Mouse (Mus musculus): ENCODE data around the gene Morn1.

The Morn1 gene

GRCm38 (mm10) chr4:155117396-155117978 is 31.1 kb downstream of the Morn1 start:
- in situ Hi-C loops (cut with MboI): no loop called here

- in situ Hi-C loops (cut with MboI): no loop called here
Observed at GRCm38 (mm10) chr4:155118278-155118677, 31.9 kb downstream of the Morn1 start.

- in situ Hi-C loops (cut with MboI): no loop called here
Observed at GRCm38 (mm10) chr4:155120038-155120437, 33.7 kb downstream of the Morn1 start.

GRCm38 (mm10) chr4:155120583-155120982 is 34.2 kb downstream of the Morn1 start:
- in situ Hi-C loops (cut with MboI): no loop called here

GRCm38 (mm10) chr4:155121222-155121621 is 34.8 kb downstream of the Morn1 start:
- in situ Hi-C loops (cut with MboI): no loop called here

GRCm38 (mm10) chr4:155121915-155122443 is 35.6 kb downstream of the Morn1 start:
- in situ Hi-C loops (cut with MboI): no loop called here

GRCm38 (mm10) chr4:155122444-155123040 is 36.2 kb downstream of the Morn1 start:
- in situ Hi-C loops (cut with MboI): no loop called here

- in situ Hi-C loops (cut with MboI): no loop called here
Observed at GRCm38 (mm10) chr4:155123868-155124534, 37.6 kb downstream of the Morn1 start.

- in situ Hi-C loops (cut with MboI): no loop called here
Observed at GRCm38 (mm10) chr4:155125310-155125709, 38.9 kb downstream of the Morn1 start.

- in situ Hi-C loops (cut with MboI): no loop called here
Observed at GRCm38 (mm10) chr4:155126194-155126593, 39.8 kb downstream of the Morn1 start.

- in situ Hi-C loops (cut with MboI): no loop called here
Observed at GRCm38 (mm10) chr4:155126602-155127372, 40.4 kb downstream of the Morn1 start.

- in situ Hi-C loops (cut with MboI): no loop called here
Observed at GRCm38 (mm10) chr4:155128411-155128810, 42.0 kb downstream of the Morn1 start.

- in situ Hi-C loops (cut with MboI): no loop called here
Observed at GRCm38 (mm10) chr4:155129132-155129917, 42.9 kb downstream of the Morn1 start.

- in situ Hi-C loops (cut with MboI): no loop called here
Observed at GRCm38 (mm10) chr4:155129996-155130395, 43.6 kb downstream of the Morn1 start.

- in situ Hi-C loops (cut with MboI): no loop called here
Observed at GRCm38 (mm10) chr4:155130616-155131015, 44.2 kb downstream of the Morn1 start.

- in situ Hi-C loops (cut with MboI): no loop called here
Observed at GRCm38 (mm10) chr4:155133188-155133587, 46.8 kb downstream of the Morn1 start.

- in situ Hi-C loops (cut with MboI): no loop called here
Observed at GRCm38 (mm10) chr4:155133658-155134417, 47.5 kb downstream of the Morn1 start.

- in situ Hi-C loops (cut with MboI): no loop called here
Observed at GRCm38 (mm10) chr4:155134686-155135172, 48.4 kb downstream of the Morn1 start.

- in situ Hi-C loops (cut with MboI): no loop called here
Observed at GRCm38 (mm10) chr4:155135909-155136585, 49.7 kb downstream of the Morn1 start.

GRCm38 (mm10) chr4:155137891-155138290 is 51.5 kb downstream of the Morn1 start:
- in situ Hi-C loops (cut with MboI): no loop called here
